Mouse (Mus musculus): ENCODE results near the gene Aatk. TPM values are rescaled to one million over a fixed set of nuclear protein-coding genes. Genes with fewer than 3 reads are reported as not detected.

Gene Aatk
- polyA plus RNA-seq, 1 experiment from 2014 or later = 34.6 TPM

GRCm38 (mm10) chr11:120009937-120010336 is 37.0 kb downstream of the Aatk start:
- DNase-seq = no peak
- Histone ChIP-seq H3K27ac (replicated peaks; ENCODE audit: low read depth, low read length) (no peak overlapping the region), H3K4me1 (ENCODE audit: control insufficient read depth, insufficient read depth, low read length) (0 out of 2 replicates have a peak, but pooled peaks cover 8% of the 10 kb centered on the region), H3K9ac (replicated peaks; ENCODE audit: low read length) (no peak overlapping the region), H3K9me3 (ENCODE audit: control insufficient read depth, low read length) (no peaks in the 10 kb centered on the region), H3K4me3 (replicated peaks; ENCODE audit: low read depth, low read length) (no peak overlapping the region), H3K27me3 (ENCODE audit: control insufficient read depth, insufficient read depth, low read length) (no peaks in the 10 kb centered on the region), H3K4me2 (ENCODE audit: low read length) (no peak overlapping the region), H3K36me3 (ENCODE audit: control insufficient read depth, insufficient read depth, low read length) (peaks cover 58% of the 10 kb centered on the region)
- WGBS = 88% methylated on average over 20 of the region's 20 CpGs
- ATAC-seq (ENCODE audit: low FRiP score, low TSS enrichment) = no peak

GRCm38 (mm10) chr11:120008956-120009355 is 38.0 kb downstream of the Aatk start:
- Histone ChIP-seq H3K4me1 (ENCODE audit: control insufficient read depth, insufficient read depth, low read length) (0 out of 2 replicates have a peak, but pooled peaks cover 8% of the 10 kb centered on the region), H3K4me3 (replicated peaks; ENCODE audit: low read depth, low read length) (no peak overlapping the region), H3K9ac (replicated peaks; ENCODE audit: low read length) (no peak overlapping the region), H3K36me3 (ENCODE audit: control insufficient read depth, insufficient read depth, low read length) (peaks cover 52% of the 10 kb centered on the region), H3K27ac (replicated peaks; ENCODE audit: low read depth, low read length) (no peak overlapping the region), H3K9me3 (ENCODE audit: control insufficient read depth, low read length) (no peaks in the 10 kb centered on the region), H3K27me3 (ENCODE audit: control insufficient read depth, insufficient read depth, low read length) (no peaks in the 10 kb centered on the region), H3K4me2 (ENCODE audit: low read length) (no peak overlapping the region)
- ATAC-seq (ENCODE audit: low FRiP score, low TSS enrichment) = no peak
- 90% methylated on average over 8 of the region's 8 CpGs for WGBS
- no peak for DNase-seq

- no peak overlapping the region for H3K4me2 ChIP-seq (ENCODE audit: low read length)
- no peak for ATAC-seq (ENCODE audit: low FRiP score, low TSS enrichment)
- no peak for DNase-seq
- 0 out of 2 replicates have a peak, but pooled peaks cover 8% of the 10 kb centered on the region for H3K4me1 ChIP-seq (ENCODE audit: control insufficient read depth, insufficient read depth, low read length)
- WGBS = 86% methylated on average over 1 of the region's 1 CpGs
- H3K36me3 ChIP-seq (ENCODE audit: control insufficient read depth, insufficient read depth, low read length) = peaks cover 52% of the 10 kb centered on the region
- H3K9ac ChIP-seq (replicated peaks; ENCODE audit: low read length) = no peak overlapping the region
- no peak overlapping the region for H3K27ac ChIP-seq (replicated peaks; ENCODE audit: low read depth, low read length)
- H3K27me3 ChIP-seq (ENCODE audit: control insufficient read depth, insufficient read depth, low read length) = no peaks in the 10 kb centered on the region
- H3K9me3 ChIP-seq (ENCODE audit: control insufficient read depth, low read length) = no peaks in the 10 kb centered on the region
- no peak overlapping the region for H3K4me3 ChIP-seq (replicated peaks; ENCODE audit: low read depth, low read length)
Measured at GRCm38 (mm10) chr11:120008501-120008900, 38.5 kb downstream of the Aatk start.

- Histone ChIP-seq H3K4me2 (ENCODE audit: low read length) (no peak overlapping the region), H3K36me3 (ENCODE audit: control insufficient read depth, insufficient read depth, low read length) (peaks cover 52% of the 10 kb centered on the region), H3K9me3 (ENCODE audit: control insufficient read depth, low read length) (no peaks in the 10 kb centered on the region), H3K27ac (replicated peaks; ENCODE audit: low read depth, low read length) (no peak overlapping the region), H3K4me1 (ENCODE audit: control insufficient read depth, insufficient read depth, low read length) (0 out of 2 replicates have a peak, but pooled peaks cover 8% of the 10 kb centered on the region), H3K9ac (replicated peaks; ENCODE audit: low read length) (no peak overlapping the region), H3K27me3 (ENCODE audit: control insufficient read depth, insufficient read depth, low read length) (no peaks in the 10 kb centered on the region), H3K4me3 (replicated peaks; ENCODE audit: low read depth, low read length) (no peak overlapping the region)
- WGBS = 69% methylated on average over 4 of the region's 4 CpGs
- DNase-seq = no peak
- ATAC-seq (ENCODE audit: low FRiP score, low TSS enrichment) = no peak
Measured at GRCm38 (mm10) chr11:120007496-120008080, 39.4 kb downstream of the Aatk start.

- Histone ChIP-seq H3K36me3 (ENCODE audit: control insufficient read depth, insufficient read depth, low read length) (peaks cover 33% of the 10 kb centered on the region), H3K9me3 (ENCODE audit: control insufficient read depth, low read length) (no peaks in the 10 kb centered on the region), H3K4me3 (replicated peaks; ENCODE audit: low read depth, low read length) (no peak overlapping the region), H3K4me2 (ENCODE audit: low read length) (no peak overlapping the region), H3K27ac (replicated peaks; ENCODE audit: low read depth, low read length) (no peak overlapping the region), H3K4me1 (ENCODE audit: control insufficient read depth, insufficient read depth, low read length) (no peaks in the 10 kb centered on the region), H3K27me3 (ENCODE audit: control insufficient read depth, insufficient read depth, low read length) (no peaks in the 10 kb centered on the region), H3K9ac (replicated peaks; ENCODE audit: low read length) (no peak overlapping the region)
- WGBS = 89% methylated on average over 18 of the region's 18 CpGs
- DNase-seq = no peak
- ATAC-seq (ENCODE audit: low FRiP score, low TSS enrichment) = no peak
Measured at GRCm38 (mm10) chr11:120005434-120006317, 41.3 kb downstream of the Aatk start.

GRCm38 (mm10) chr11:120002634-120003220 is 44.2 kb downstream of the Aatk start:
- Histone ChIP-seq H3K4me1 (ENCODE audit: control insufficient read depth, insufficient read depth, low read length) (no peaks in the 10 kb centered on the region), H3K9me3 (ENCODE audit: control insufficient read depth, low read length) (no peaks in the 10 kb centered on the region), H3K4me2 (ENCODE audit: low read length) (no peak overlapping the region), H3K36me3 (ENCODE audit: control insufficient read depth, insufficient read depth, low read length) (peaks cover 4% of the 10 kb centered on the region; the same call in 1 of the 2 replicates), H3K27ac (replicated peaks; ENCODE audit: low read depth, low read length) (no peak overlapping the region), H3K9ac (replicated peaks; ENCODE audit: low read length) (no peak overlapping the region), H3K27me3 (ENCODE audit: control insufficient read depth, insufficient read depth, low read length) (no peaks in the 10 kb centered on the region), H3K4me3 (replicated peaks; ENCODE audit: low read depth, low read length) (no peak overlapping the region)
- DNase-seq (no peak), ATAC-seq (ENCODE audit: low FRiP score, low TSS enrichment) (no peak)
- WGBS = 94% methylated on average over 7 of the region's 7 CpGs

GRCm38 (mm10) chr11:120002041-120002440 is 44.9 kb downstream of the Aatk start:
- no peak overlapping the region for H3K4me2 ChIP-seq (ENCODE audit: low read length)
- 69% methylated on average over 5 of the region's 5 CpGs for WGBS
- no peaks in the 10 kb centered on the region for H3K9me3 ChIP-seq (ENCODE audit: control insufficient read depth, low read length)
- peaks cover 4% of the 10 kb centered on the region; the same call in 1 of the 2 replicates for H3K36me3 ChIP-seq (ENCODE audit: control insufficient read depth, insufficient read depth, low read length)
- no peak overlapping the region for H3K4me3 ChIP-seq (replicated peaks; ENCODE audit: low read depth, low read length)
- no peak overlapping the region for H3K27ac ChIP-seq (replicated peaks; ENCODE audit: low read depth, low read length)
- ATAC-seq (ENCODE audit: low FRiP score, low TSS enrichment) (no peak), DNase-seq (no peak)
- H3K9ac ChIP-seq (replicated peaks; ENCODE audit: low read length) = no peak overlapping the region
- no peaks in the 10 kb centered on the region for H3K4me1 ChIP-seq (ENCODE audit: control insufficient read depth, insufficient read depth, low read length)
- H3K27me3 ChIP-seq (ENCODE audit: control insufficient read depth, insufficient read depth, low read length) = no peaks in the 10 kb centered on the region

- H3K4me3 ChIP-seq (replicated peaks; ENCODE audit: low read depth, low read length) = no peak overlapping the region
- H3K27me3 ChIP-seq (ENCODE audit: control insufficient read depth, insufficient read depth, low read length) = no peaks in the 10 kb centered on the region
- ATAC-seq (ENCODE audit: low FRiP score, low TSS enrichment) (no peak), DNase-seq (no peak)
- no peaks in the 10 kb centered on the region for H3K4me1 ChIP-seq (ENCODE audit: control insufficient read depth, insufficient read depth, low read length)
- H3K4me2 ChIP-seq (ENCODE audit: low read length) = no peak overlapping the region
- H3K27ac ChIP-seq (replicated peaks; ENCODE audit: low read depth, low read length) = no peak overlapping the region
- WGBS = 84% methylated on average over 16 of the region's 16 CpGs
- no peak overlapping the region for H3K9ac ChIP-seq (replicated peaks; ENCODE audit: low read length)
- H3K9me3 ChIP-seq (ENCODE audit: control insufficient read depth, low read length) = no peaks in the 10 kb centered on the region
- H3K36me3 ChIP-seq (ENCODE audit: control insufficient read depth, insufficient read depth, low read length) = no peaks in the 10 kb centered on the region
Measured at GRCm38 (mm10) chr11:119997351-119997750, 49.6 kb downstream of the Aatk start.

All from midbrain, embryonic 14.5 days (tissue).